Mouse (Mus musculus) limb, embryonic 14.5 days (tissue): ENCODE measurements around the gene Gcnt1. TPM values are rescaled to one million over a fixed set of nuclear protein-coding genes. Genes with fewer than 3 reads are reported as not detected.

Source experiments
- ATAC-seq: fragments of 200-750 bp; cut with Nextera tagmentation; 2 replicates; pipeline ENCODE4 v1.8.0; 2017; ENCODE audit warnings: low read depth, moderate number of reproducible peaks, moderate TSS enrichment; ENCODE audit not compliant: low FRiP score
- DNase-seq: peaks from one replicate; pipeline ENCODE4 v3.0.0-alpha.2; 2015; ENCODE audit warnings: low spot score
- H3K27ac ChIP-seq: fragments of 300-500 bp; sonication (generic); replicated peaks from 2 replicates; pipeline ENCODE4 v1.5.1; 2014; ENCODE audit warnings: low read depth, mild to moderate bottlenecking, low read length, moderate library complexity, mixed read lengths
- H3K27me3 ChIP-seq: fragments of 300-500 bp; sonication (generic); 2 replicates; pipeline ENCODE4 v1.6.1; 2014; ENCODE audit warnings: low read length, mixed read lengths; ENCODE audit not compliant: control insufficient read depth, insufficient read depth
- H3K36me3 ChIP-seq: fragments of 300-500 bp; sonication (generic); 2 replicates; pipeline ENCODE4 v1.6.1; 2014; ENCODE audit warnings: mild to moderate bottlenecking, low read length, moderate library complexity, mixed read lengths; ENCODE audit not compliant: control insufficient read depth, insufficient read depth
- H3K4me1 ChIP-seq: fragments of 300-500 bp; sonication (generic); 2 replicates; pipeline ENCODE4 v1.6.1; 2014; ENCODE audit warnings: antibody characterized with exemption, low read length, mixed read lengths; ENCODE audit not compliant: control insufficient read depth, insufficient read depth
- H3K4me2 ChIP-seq: fragments of 300-500 bp; sonication (generic); replicated peaks from 2 replicates; pipeline ENCODE4 v1.6.1; 2014; ENCODE audit warnings: low read depth, mild to moderate bottlenecking, low read length, moderate library complexity; ENCODE audit not compliant: severe bottlenecking
- H3K4me3 ChIP-seq: fragments of 300-500 bp; sonication (generic); replicated peaks from 2 replicates; pipeline ENCODE4 v1.5.1; 2014; ENCODE audit warnings: low read length
- H3K9ac ChIP-seq: fragments of 300-500 bp; sonication (generic); 2 replicates; pipeline ENCODE4 v1.6.1; 2014; ENCODE audit warnings: mild to moderate bottlenecking, low read depth, low read length, moderate library complexity; ENCODE audit not compliant: severe bottlenecking
- H3K9me3 ChIP-seq: fragments of 300-500 bp; sonication (generic); 2 replicates; pipeline ENCODE4 v1.6.1; 2016; ENCODE audit warnings: low read length; ENCODE audit not compliant: control insufficient read depth
- POLR2A ChIP-seq: fragments of 200-500 bp; IDR thresholded peaks from 2 replicates; pipeline ENCODE4 v1.8.0; 2012; ENCODE audit warnings: inconsistent platforms, mild to moderate bottlenecking, moderate library complexity, borderline replicate concordance; ENCODE audit not compliant: insufficient read depth, insufficient read length; ENCODE audit errors: extremely low read depth
- whole genome bisulfite sequencing: fragments of 180-500 bp; shearing (Covaris S2); extraction: QIAGEN DNeasy Blood & Tissue Kit; methylation state at CpG from one replicate; pipeline ENCODE4 v1.1.7; 2014; 5-methylcytosine and 5-hydroxymethylcytosine counted together
- polyA plus RNA-seq, 2 experiments: library from polyadenylated mRNA; depleted of rRNA in 1 of 2; stranded (reverse) in 1 of 2; unstranded in 1 of 2; fragments of >200 nt; fragmentation: Nextera tagmentation in 1 of 2; extraction: Ambion mirVana in 1 of 2; gene quantifications; 2 replicates each; pipeline versions ENCODE4 v1.2.1 to v1.2.3; 2012 to 2014

Gene Gcnt1
- polyA plus RNA-seq, 2 experiments, result 3.4 to 5.3 TPM

- Histone ChIP-seq H3K27me3 (no peaks in the 10 kb centered on the region), H3K4me2 (no peak overlapping the region), H3K9me3 (no peaks in the 10 kb centered on the region), H3K27ac (no peak overlapping the region), H3K9ac (no peak overlapping the region), H3K36me3 (no peaks in the 10 kb centered on the region), H3K4me3 (no peak overlapping the region), H3K4me1 (no peaks in the 10 kb centered on the region)
- ATAC-seq (no peak), DNase-seq (no peak)
- 80% methylated on average over 2 of the region's 2 CpGs for WGBS
- no peak for TF ChIP-seq POLR2A
Measured at GRCm38 (mm10) chr19:17314451-17314850, 58.2 kb downstream of the Gcnt1 start.

DNA sequence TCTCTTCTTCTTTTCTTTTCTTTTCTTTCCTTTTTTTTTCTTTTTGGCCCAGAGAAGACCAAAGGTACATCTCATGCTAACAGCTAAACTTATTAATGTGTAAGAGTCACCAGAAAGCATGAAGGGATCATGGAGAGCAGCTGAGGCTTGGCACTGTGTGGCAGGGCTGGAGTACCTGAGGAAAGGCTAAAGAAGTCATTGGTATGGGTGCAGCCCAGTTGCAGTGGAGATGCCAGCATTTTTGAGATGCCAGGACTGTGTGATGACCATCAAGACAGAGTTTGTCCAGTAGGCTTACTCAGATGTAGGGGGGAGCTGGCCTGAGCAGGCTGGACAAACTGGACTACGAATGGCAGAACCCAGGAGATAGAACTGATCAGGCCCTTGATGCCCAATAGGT lies 58.9 kb downstream of the Gcnt1 start:
- Histone ChIP-seq H3K4me1 (no peaks in the 10 kb centered on the region), H3K4me2 (no peak overlapping the region), H3K9me3 (no peaks in the 10 kb centered on the region), H3K4me3 (no peak overlapping the region), H3K36me3 (no peaks in the 10 kb centered on the region), H3K27ac (no peak overlapping the region), H3K27me3 (no peaks in the 10 kb centered on the region), H3K9ac (no peak overlapping the region)
- no peak for TF ChIP-seq POLR2A
- no peak for DNase-seq
- WGBS, result 70% methylated on average over 1 of the region's 1 CpGs
- ATAC-seq, result no peak

GRCm38 (mm10) chr19:17312671-17313180 lies 59.9 kb downstream of the Gcnt1 start:
- Histone ChIP-seq H3K4me1 (no peaks in the 10 kb centered on the region), H3K9me3 (no peaks in the 10 kb centered on the region), H3K27ac (no peak overlapping the region), H3K4me3 (no peak overlapping the region), H3K36me3 (no peaks in the 10 kb centered on the region), H3K4me2 (no peak overlapping the region), H3K9ac (no peak overlapping the region), H3K27me3 (no peaks in the 10 kb centered on the region)
- no peak for TF ChIP-seq POLR2A
- DNase-seq (no peak), ATAC-seq (no peak)
- 91% methylated on average over 5 of the region's 5 CpGs for whole genome bisulfite sequencing

DNA sequence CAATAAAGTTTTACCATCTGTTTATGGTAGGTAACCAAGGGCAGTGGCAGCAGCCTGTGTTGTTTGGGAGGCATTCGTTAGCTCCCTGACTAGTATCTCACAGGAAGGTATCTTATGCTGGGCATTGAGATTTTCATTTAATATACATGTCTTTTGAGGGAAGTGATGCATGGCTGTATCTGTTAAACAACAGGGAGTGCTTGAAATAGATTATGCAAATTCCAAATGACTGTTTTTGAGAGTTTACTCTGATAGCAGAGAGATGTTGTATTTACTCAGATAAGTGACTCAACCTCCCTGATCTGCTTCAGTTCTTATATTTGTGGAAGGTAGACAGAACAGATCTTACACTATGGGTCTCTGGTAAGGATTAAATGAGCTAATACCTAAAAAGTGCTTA lies 61.1 kb downstream of the Gcnt1 start:
- H3K4me1 ChIP-seq, result no peaks in the 10 kb centered on the region
- ATAC-seq (no peak), DNase-seq (no peak)
- H3K4me3 ChIP-seq, result no peak overlapping the region
- no peak for TF ChIP-seq POLR2A
- 42% methylated on average over 1 of the region's 1 CpGs for WGBS
- no peaks in the 10 kb centered on the region for H3K36me3 ChIP-seq
- no peak overlapping the region for H3K27ac ChIP-seq
- no peak overlapping the region for H3K9ac ChIP-seq
- H3K27me3 ChIP-seq, result no peaks in the 10 kb centered on the region
- no peak overlapping the region for H3K4me2 ChIP-seq
- H3K9me3 ChIP-seq, result no peaks in the 10 kb centered on the region

GRCm38 (mm10) chr19:17311031-17311430 lies 61.6 kb downstream of the Gcnt1 start:
- Histone ChIP-seq H3K4me3 (no peak overlapping the region), H3K27me3 (no peaks in the 10 kb centered on the region), H3K36me3 (no peaks in the 10 kb centered on the region), H3K27ac (no peak overlapping the region), H3K9me3 (no peaks in the 10 kb centered on the region), H3K4me2 (no peak overlapping the region), H3K4me1 (no peaks in the 10 kb centered on the region), H3K9ac (no peak overlapping the region)
- 91% methylated on average over 2 of the region's 2 CpGs for WGBS
- no peak for DNase-seq
- TF ChIP-seq POLR2A, result no peak
- no peak for ATAC-seq

DNA sequence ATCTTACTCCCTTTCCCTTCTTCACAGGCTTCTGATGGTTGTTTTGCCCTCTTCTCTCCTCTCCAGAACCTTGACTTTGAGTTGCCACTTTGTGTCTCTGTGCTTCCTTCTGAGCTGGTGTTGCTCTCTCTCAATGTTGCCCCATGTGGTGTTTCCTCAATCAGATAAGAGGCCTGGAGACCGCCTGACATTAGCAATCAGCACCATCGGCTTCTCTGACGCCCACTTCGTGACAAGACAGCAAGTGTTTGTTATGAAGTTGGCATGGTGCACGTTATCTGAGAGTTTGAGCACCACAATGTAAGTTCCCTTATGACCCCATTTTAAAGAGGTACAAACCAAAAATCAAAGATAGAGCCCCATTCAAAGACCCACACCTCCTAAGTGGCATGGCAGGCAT lies 76.6 kb downstream of the Gcnt1 start:
- no peak overlapping the region for H3K4me2 ChIP-seq
- no peak overlapping the region for H3K4me3 ChIP-seq
- no peak for DNase-seq
- no peak overlapping the region for H3K9ac ChIP-seq
- WGBS, result 82% methylated on average over 5 of the region's 5 CpGs
- no peaks in the 10 kb centered on the region for H3K36me3 ChIP-seq
- H3K4me1 ChIP-seq, result no peaks in the 10 kb centered on the region
- H3K27ac ChIP-seq, result no peak overlapping the region
- no peak for TF ChIP-seq POLR2A
- H3K27me3 ChIP-seq, result no peaks in the 10 kb centered on the region
- no peak for ATAC-seq
- no peaks in the 10 kb centered on the region for H3K9me3 ChIP-seq
